28 mouse cellular contexts compared by ENCODE assay signal in the genomic region with DNA sequence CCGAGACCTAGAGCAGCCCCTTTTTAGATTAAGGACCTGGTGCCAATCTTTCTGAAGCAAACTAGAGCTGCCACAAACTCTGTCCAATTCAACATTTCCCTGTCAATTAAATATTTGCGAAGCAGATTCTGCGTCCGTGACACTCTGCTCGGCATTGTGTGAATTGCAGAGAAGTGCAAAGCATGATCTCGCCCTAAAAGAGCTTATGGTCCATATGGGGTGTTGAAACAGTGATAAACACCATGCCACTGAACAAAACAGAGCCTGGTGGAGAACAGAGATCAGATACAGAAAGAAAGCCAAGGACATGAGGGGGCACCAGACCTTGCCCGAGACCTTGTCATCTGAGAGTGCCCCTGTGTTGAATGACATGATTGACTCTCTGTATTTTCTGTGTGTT.
"Had no signal": no experiment of that assay in that cellular context is flagged by ENCODE, and none has a peak within 500 bp of the region (broad histone marks: within the 10 kb centered on the region; RNA-seq: fewer than 3 reads in every experiment).

No protein-coding gene starts in this region.

- H3K27me3 ChIP-seq: intestine, embryonic 15.5 days; liver, embryonic 13.5 days; liver, embryonic 15.5 days had no signal

- H3K9me3 ChIP-seq: heart, embryonic 13.5 days; heart, embryonic 15.5 days; hindbrain, embryonic 10.5 days; hindbrain, embryonic 12.5 days; intestine, embryonic 15.5 days; limb, embryonic 10.5 days; limb, embryonic 12.5 days; liver, embryonic 13.5 days; liver, embryonic 15.5 days had no signal

- H3K27ac ChIP-seq: heart, adult 2 months; heart, embryonic 13.5 days; heart, embryonic 15.5 days; hindbrain, embryonic 10.5 days; hindbrain, embryonic 12.5 days; hindbrain, embryonic 14.5 days; intestine, embryonic 15.5 days; layer of hippocampus, adult 2 months; left cerebral cortex, adult 2 months; limb, embryonic 12.5 days; liver, embryonic 13.5 days; liver, embryonic 15.5 days had no signal

- DNase-seq: gastrocnemius, adult 2 months; gastrocnemius, postnatal 10 days; gastrocnemius, postnatal 25 days; heart, adult 2 months; heart, postnatal 14 days; heart, postnatal 36 days; kidney, adult 18-20 months; kidney, adult 8-10 months; kidney, postnatal 10 days; kidney, postnatal 25 days; kidney, postnatal 4 days; liver; liver, embryonic 13.5 days had no signal

- H3K36me3 ChIP-seq: heart, embryonic 13.5 days; heart, embryonic 15.5 days; hindbrain, embryonic 10.5 days; hindbrain, embryonic 12.5 days; intestine, embryonic 15.5 days; limb, embryonic 10.5 days; limb, embryonic 12.5 days; liver, embryonic 13.5 days; liver, embryonic 15.5 days had no signal

- H3K9ac ChIP-seq: heart, embryonic 13.5 days; heart, embryonic 15.5 days; hindbrain, embryonic 12.5 days; hindbrain, embryonic 14.5 days; intestine, embryonic 15.5 days; limb, embryonic 12.5 days; liver, embryonic 13.5 days; liver, embryonic 15.5 days had no signal

- H3K4me2 ChIP-seq: heart, embryonic 13.5 days; heart, embryonic 15.5 days; hindbrain, embryonic 12.5 days; hindbrain, embryonic 14.5 days; intestine, embryonic 15.5 days; limb, embryonic 12.5 days; liver, embryonic 11.5 days; liver, embryonic 13.5 days; liver, embryonic 15.5 days had no signal

- ATAC-seq: hindbrain, embryonic 16.5 days; inflammation-experienced regulatory T-cells, adult 6 months; intestine, postnatal 0 days had no signal

- H3K4me1 ChIP-seq: liver, embryonic 15.5 days had no signal

- H3K4me3 ChIP-seq: gastrocnemius, adult 2 months; heart, adult 2 months; heart, embryonic 13.5 days; heart, embryonic 15.5 days; hindbrain, embryonic 10.5 days; hindbrain, embryonic 12.5 days; intestine, embryonic 15.5 days; layer of hippocampus, adult 2 months; left cerebral cortex, adult 2 months; limb, embryonic 10.5 days; limb, embryonic 12.5 days; liver, embryonic 13.5 days; liver, embryonic 15.5 days had no signal
